Mouse (Mus musculus) heart, postnatal 0 days (tissue): ENCODE data around the gene Nuak2.

Experiments
- CTCF ChIP-seq: IDR thresholded peaks from 2 replicates; pipeline ENCODE4 v1.5.1; 2016; ENCODE audit warnings: antibody characterized with exemption, control low read depth, low read depth
- EP300 ChIP-seq: IDR thresholded peaks from 2 replicates; pipeline ENCODE4 v1.6.1; 2016; ENCODE audit warnings: antibody characterized with exemption, low read depth

DNA sequence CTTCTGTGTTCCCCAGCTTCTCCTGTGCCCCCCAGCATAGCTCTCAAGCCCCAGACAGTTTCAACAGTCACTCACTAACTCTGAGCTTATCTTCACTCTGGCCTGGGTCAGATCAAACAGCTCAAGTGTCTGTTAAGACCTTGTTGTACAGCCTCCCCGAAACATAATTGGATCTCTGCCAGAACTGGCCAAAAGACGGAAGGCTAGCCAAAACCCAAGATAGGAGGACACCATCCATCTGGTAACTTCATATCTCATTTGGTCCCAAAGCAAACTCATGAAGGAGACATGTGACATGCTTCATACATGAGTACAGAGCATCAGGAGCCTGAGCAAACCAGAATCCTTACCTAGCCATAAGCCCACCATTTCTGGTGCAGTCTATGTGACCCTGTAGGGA, 3.9 kb upstream of the Nuak2 start:
- TF ChIP-seq CTCF = no peak
- TF ChIP-seq EP300 = no peak
